Mouse (Mus musculus) urinary bladder, postnatal 10 days (tissue): ENCODE data around the gene Gabrd.
"Not testable (repeated sequence)": the region's sequence is repeated elsewhere in the genome, so short reads cannot be mapped to it uniquely, and the experiment has no call there.

Experiments
- DNase-seq: peaks from one replicate; pipeline ENCODE4 v3.0.0; 2022; ENCODE audit warnings: low spot score

Gene Gabrd

DNA sequence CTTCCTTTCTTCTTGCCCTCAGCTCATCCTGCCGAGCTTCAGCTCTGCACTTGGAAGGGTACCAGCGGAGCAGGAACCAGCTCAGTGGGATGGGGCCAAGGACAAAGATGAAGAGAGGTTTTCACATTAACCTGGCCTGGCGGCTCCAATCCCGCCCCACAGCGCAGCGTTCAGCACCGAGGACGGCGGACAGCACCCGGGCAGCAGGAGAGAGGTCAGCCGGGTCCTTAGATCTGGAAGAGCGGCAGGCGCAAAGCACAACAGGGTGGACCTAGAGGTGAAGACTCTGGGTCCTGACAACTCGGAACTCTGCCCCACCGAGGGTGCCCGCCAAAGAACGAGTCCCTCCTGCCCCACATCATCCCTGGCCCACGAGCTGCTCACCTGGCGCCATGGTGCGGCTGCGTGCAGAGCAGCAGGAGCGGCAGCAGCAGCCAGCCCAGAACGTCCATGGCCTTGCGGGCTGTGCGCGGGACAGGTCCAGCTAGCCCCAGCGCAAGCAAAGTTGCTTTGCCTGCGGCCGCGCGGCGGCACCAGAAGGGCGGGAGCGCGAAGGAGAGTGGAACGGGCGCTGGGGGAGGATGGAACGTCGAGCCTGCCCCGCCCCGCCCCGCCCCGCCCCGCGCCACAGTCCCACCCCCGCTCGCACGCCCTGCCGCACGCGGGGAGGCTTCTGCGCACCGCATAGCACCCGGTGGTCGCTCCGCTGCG lies at the start of gene Gabrd:
Gene Gabrd (minus strand): TSS at position 602 of the 711 bp plus-strand sequence.
- peak; percentile 16 for DNase-seq

DNA sequence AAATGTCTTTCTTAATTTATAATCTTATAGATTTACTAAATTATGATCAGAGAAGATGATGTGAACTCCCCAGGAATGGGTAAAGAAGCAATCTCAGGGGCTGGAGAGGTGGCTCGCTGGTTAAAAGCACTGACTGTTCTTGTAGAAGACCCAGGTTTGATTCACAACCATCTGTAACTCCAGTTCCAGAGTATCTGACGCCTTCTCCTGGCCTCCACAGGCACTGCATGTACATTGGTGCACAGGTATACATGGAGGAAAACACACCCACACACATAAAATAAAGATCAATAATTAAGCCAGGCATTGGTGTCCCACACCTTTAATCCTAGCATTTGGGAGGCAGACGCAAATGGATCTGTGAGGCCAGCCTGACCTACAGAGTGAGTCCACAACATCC lies 44.9 kb upstream of the Gabrd start:
- DNase-seq = no peak

DNA sequence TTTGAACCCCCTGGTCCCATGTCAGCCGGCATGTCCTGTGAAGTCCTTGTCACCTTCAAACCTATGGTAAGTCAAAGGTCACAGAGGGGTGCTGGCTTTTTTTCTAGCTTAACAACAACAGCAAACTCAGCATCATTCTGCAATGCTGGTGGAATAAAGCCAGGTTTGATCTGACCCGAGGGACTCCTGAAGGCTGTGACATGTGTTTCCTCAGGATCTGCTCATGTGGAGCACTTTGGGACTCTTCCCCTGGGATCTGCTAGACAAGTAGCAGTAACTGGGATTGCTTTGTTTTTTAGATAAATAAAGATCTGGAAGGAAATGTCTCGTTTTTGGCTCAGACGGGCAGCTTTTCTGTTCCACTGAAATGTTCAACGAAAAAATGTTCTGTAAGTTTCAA lies 36.1 kb upstream of the Gabrd start:
- no peak for DNase-seq

DNA sequence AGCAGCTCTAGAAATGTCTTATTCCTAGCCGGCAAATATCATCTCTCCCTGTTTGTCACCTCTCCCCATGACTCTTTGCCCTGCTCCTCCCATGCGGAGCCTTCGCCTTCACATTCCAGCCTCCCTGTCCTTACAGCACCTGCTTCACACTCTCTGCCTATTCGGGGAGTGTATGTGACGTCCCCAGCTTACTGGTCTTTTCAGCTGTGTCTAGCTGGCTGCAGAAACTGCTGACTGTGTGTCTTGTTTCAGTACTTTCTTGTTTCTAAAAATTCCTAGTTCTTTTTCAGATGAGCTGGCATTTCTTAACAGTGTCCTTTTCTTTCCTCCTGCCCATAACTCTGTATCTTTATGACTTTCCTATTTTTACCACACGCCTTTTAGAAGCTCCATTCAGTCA lies 34.4 kb upstream of the Gabrd start:
- DNase-seq = no peak

DNA sequence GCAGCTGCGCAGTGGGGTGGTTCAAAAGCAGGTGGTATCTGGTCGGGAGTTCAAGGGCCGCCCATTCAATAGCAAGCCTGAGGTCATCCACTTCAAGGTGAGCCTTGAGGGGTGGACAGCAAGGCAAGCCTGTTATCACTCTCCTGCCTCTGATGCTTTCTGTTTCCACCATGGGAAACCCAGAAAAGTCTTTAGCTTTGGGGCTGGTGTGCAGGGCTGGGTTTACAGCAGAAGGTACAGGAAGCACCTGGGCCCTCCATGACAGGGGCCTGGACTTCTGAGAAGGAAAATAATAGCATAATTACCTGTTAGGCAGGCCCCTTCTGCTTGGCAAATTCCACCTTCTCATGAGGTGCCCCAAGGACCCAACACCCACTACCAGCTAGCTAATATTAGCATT lies 31.3 kb upstream of the Gabrd start:
- DNase-seq = no peak

DNA sequence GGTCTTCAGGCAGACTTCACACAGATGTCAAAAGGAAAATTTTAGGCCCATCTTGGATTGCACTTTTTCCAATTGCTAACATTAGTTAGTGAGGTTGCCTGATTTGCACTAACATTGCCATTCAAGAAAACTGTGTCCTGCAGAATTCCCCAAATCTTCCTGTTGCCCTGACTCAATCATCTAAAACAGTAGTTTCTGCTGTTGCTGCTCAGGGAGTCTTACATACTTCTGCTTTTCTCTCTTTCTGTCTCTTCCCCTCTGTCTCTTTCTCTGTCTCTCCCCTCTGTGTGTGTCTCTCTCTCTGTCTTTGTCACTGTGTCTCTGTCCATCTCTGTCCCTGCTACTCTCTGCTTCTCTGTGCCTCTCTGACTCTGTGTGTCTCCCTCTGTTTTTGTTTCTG lies 30.5 kb upstream of the Gabrd start:
- DNase-seq = no peak

DNA sequence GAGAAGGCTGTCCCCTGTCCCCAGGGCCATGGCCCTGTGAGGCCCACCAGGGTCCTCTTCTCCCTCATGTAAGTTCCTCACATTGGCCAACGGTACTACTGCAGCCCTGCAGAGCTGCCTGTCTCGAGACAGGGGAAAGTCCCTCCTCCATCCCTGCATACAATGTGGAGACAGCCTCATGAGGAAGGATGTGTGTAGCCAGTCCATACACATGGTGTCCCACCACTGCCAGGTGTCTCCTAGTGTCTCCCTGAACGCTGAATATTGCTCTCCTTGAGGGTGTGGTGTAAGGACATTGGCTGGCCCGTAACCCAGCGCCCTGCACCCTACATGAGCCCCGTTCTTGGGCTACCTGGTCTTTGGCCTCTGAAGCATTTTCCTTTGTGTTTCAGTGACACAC lies 28.4 kb upstream of the Gabrd start:
- no peak for DNase-seq

DNA sequence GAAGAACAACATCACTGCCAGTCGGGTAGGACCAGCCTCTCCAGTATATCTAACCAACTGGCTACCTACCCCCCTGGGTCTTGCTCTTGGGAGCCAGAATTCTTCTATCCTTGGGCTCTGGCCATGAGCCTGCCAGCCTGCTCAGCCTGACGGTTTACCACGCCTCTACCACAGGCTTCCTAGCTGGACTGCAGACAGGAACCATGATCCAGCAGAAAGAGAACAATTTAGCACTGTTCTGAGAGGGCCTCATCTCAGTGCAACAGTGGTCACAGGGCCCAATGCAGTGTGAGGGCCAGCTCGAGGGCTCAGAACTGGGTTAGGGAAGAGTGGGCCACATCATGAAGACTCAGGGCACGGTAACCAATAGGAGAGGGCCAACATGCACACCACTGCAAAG lies 26.1 kb upstream of the Gabrd start:
- no peak for DNase-seq

DNA sequence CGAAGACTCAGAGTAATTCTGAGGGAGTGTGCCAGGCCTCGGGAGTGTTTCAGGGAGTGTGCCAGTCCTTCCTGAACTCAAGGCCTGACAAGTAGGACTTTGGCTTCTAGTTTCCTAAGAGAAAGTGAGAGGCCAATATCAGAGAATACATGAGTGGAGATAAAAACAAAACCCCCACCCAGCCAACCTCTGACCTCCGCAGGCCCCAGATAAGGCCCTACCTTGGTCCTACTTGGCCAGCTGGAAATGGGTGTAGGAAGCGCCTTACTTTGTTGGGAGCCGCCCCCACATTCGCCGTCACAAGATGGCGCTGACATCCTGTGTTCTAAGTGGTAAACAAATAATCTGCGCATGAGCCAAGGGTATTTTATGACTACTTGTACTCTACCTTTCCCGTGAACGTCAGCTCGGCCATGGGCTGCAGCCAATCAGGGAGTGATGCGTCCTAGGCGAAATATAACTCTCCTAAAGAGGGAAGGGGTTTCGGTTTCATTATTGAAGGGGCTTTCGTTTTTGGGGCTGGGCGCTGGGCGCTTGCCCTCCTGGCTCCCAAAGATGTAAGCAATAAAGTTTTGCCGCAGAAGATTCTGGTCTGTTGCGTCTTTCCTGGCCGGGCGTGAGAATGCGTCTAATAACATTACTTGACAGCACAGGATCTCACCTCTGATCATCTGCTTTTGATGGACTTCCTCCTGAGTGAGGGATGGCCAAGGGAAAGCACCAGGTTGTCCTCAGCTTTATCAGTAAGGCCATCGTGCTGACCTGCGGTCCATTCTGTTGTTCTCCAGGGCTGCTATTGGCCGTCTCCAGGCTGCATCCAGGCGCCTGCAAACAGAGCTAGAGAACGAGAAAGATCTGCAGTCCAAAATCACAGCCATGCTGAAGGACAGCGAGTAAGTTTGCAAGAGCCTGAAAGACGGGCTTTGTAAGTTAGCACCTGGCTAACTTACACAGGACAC lies 23.8 kb upstream of the Gabrd start:
- DNase-seq = not testable (repeated sequence)

DNA sequence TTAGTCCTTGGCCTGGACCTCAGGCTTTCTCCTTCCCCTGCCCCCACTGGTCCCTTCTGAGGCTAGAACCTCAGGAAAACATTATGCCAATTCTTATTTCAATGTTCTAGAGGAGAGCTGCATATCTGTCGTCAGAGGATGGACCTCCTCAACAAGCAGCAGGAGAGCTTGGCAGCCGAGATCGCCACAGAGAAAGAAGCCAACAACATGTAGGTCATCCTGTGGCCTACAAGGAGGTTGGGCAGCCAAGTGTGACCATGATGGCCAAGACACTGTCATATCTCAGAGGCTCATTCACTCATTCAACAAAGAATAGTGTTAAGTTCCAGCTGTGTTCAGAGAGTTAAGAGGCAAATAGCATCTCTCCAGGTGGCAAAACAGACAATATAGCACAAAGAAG lies 22.2 kb upstream of the Gabrd start:
- no peak for DNase-seq

DNA sequence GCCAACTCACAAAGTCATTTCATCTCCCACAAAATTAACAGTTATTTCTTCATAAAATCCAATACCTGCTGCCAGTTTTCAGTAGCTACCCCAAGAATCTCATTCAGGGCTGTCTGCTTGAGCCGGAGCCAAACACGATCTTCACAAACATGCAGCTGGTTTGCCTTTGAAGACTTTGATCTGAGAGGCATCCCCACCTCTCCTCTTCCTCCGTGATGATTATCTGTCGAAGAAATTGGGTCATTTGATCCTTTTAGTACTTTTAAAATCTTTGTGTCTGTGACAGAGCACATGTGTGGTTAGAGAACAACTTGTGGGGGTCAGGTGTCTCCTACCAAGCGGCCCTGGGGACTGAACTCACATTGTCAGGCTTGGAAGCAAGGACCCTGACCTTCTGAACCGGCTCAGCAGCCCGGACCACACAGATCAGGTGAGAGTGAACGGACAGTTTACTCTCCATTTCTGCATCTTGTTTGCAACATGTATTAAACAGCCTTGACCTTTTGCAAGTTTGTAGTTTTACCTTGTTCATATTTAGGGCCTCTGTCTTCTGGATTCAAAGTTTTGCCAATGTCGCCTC lies 16.8 kb upstream of the Gabrd start:
- DNase-seq = no peak

DNA sequence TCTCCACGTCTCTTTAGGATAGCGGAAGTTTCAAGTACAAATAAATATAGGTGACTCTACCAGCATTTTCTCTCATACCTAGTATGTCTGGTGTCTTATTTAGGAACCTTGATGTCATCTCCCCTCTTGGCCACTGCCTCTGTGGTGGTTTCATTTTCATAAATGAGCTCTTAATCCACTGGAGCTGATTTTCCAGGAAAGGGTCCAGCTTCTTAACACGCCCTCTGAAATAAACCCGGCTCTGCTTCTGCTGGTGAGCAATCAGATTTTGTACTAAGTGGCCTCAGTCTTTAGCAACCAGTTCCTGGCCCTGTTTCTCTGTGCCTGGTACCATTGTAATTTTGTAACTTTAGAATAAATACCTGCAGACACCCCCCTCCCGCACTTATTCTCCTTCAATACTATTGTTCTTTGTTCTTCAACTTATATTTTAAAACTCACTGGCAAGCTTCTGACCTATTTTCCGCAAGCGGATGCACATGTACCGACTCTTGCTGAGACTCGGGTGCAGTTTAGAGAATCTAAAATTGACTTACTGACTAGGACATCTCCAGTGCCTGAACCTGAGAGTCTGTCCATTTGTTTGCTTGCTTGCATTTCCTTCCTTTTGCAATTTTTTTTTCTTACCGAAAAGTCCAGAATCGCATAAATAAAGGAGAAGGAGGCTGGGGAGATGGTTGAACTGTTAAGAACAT lies 15.9 kb upstream of the Gabrd start:
- no peak for DNase-seq

DNA sequence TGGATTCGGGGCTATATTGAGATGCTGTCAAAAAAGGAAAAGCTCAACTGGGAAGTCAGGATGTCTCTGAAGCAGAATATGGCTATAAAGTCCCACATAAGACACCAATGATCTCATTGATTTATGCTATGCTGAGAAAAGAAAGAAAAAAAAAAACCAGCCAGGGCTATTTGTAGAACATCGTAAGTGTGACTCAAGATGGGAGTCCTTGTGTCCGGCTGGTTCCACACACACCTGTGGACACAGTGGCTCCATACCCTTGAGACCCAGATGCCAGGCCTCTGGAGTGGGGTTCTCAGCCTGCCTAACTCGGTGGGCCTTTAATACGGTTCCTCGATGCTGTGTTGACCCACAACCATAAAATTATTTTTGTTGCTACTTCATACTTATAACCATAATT lies 14.2 kb upstream of the Gabrd start:
- no peak for DNase-seq

DNA sequence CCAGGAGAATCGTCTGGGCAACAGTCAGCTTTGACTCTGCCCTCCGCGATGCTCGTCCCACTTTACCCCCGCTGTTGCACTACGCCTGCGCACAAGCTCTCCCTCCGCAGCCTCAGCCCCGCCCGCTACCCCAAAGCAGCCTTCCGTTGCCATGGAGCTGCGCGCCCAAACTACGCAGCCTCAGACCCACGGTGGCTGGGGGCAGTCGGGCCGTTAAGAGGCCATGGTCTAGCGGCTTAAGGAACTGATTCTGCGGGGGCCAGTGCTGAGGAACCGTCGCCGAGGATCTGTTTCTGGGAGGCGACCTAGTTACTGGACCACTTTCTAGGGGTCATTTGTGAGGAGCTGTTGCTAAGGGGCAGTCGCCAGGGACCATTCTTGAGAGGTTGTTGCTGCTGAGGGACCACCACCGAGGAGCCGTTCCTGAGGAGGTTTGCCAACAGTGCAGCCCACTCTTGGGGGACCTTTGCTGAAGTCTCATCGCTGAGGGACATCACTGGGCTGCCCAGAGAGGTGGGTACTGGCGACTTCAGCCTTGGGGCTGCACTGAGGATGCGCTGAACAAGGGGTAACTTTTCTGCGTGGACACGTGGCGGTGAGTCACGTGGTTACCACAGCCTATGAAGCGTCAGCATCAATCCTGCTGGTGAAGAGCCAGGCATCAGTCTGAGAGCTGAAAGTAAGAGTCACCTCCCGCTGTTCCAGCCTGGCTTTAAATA lies 11.3 kb upstream of the Gabrd start, which contains the start of gene Cfap74:
Gene Cfap74 (plus strand): TSS at position 133 of the 719 bp plus-strand sequence.
- no peak for DNase-seq

DNA sequence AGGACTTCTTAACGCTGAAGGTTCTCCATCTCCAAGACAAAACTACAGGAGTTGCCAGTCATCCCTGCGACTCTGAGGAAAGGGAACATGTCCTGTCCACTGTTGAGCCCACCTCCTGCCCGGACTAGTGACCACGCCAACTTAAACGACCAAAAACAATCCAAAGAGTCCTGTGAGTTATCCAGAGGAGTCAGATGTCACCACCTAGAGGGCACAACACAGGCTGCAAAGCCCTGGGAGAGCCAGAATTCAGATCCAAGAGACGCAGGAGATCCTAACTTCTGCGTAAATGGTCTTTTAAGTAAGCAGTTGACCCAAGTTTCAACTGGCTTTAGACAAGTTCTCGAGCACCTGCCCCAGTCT lies 10.8 kb upstream of the Gabrd start:
- DNase-seq = no peak

DNA sequence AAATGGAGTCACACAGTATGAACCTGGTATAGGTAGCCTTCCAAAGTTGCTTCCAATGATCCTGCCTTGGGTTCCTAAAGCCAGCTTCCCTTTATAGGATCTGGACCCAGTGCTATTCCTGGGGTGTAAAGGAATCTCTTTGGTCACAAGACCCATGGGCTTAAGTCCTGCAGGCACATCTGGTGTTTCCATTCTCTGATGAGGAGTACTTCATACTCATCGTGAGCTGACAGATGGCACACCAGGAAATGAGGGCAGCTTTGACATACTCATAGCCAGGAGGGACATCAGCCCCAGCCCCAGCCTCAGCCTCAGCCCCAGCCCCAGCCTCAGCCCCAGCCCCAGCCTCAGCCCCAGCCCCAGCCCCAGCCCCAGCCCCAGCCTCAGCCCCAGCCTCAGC lies 4.6 kb upstream of the Gabrd start:
- no peak for DNase-seq

DNA sequence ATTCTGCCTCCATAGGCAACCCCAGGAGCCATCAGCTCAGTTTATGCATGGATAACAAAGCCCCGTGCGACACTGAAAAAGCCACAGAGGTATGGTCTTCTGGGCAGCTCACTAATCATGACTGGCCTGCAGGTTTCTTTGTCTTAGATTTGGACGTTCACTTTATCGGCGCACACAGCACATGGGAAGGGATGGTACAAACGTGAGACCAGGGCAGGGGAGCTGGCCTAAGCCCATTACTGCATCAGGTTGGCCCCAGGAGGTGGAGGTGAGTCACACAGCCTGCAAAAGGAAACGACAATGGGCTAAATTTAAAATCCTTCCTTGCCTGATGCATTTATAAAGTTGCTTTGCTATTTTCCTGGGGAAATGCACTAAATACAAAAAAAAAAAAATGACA lies 3.2 kb upstream of the Gabrd start:
- no peak for DNase-seq

DNA sequence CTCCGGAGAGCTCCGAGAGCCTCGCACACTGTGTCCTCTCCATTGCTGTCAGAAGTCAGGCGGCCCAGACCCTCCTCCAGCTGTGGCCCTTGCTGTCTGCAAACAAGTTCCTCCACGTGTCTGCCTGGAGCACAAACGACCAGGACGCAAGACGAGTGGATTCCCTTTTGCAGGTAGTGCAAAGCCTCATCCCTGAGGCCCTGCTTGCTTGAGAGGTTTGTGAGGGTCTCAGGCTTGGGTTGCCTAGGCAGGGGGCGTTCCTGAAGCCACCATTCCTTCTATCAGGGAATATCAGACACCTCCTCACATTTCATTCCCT lies 269 bp upstream of the Gabrd start:
- DNase-seq = no peak

DNA sequence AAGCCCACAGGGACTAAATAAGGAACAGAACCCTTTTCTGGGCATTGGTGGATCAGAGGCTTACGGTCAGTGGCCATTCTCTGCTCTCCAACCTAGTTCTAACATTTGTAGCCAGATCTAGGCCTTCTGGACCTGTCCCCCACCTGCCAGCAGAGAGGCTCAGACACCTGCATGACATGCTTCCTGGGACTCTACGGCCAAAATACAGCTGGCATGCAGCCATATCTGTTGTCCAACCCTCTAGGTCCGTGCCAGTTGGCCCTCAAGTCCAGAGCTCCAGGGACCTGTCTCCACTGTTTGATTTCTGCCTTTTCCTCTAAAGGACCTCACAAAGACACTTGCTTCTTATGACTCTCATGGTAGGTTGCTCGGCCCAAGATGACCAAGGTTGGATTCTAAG lies 1.2 kb downstream of the Gabrd start:
- DNase-seq = no peak

DNA sequence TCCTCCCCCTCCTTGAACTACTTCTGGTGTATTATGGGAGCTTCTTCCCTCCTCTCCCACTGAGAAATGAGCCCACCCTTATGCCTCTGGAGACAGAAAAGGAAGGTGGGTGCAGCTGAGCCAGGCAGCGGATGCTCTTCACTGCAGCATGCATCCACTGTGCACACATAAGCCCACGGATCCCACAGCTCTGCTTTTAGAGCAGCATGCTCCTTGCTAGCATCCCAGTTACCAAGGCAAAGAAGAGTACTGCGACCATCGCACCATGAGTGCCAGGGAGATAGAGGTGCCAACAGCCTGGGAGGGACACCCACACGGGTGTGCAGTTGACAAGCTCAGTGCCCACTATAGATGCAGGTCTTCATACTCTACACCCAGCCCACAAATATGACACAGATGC lies 2.4 kb downstream of the Gabrd start:
- DNase-seq = no peak

DNA sequence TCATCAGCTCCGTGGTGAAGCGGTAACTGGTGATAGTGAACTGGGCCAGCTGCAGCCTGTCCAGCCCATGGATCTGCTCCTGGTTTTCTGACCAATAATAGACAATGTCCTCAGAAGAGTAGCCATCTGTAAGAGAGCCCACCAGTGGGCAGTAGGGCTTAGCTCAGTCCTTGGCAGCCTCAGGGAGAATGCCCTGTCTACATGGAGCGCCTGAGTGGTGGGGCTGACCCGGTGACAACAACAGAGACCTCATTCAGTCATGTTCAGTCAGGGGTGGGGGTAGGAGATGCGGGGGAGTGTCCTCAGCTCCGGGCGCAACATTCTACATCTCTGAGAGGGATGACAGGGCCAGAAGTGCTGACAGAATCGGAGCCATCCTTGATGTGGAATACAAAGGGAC lies 10.7 kb downstream of the Gabrd start:
- DNase-seq = no peak

DNA sequence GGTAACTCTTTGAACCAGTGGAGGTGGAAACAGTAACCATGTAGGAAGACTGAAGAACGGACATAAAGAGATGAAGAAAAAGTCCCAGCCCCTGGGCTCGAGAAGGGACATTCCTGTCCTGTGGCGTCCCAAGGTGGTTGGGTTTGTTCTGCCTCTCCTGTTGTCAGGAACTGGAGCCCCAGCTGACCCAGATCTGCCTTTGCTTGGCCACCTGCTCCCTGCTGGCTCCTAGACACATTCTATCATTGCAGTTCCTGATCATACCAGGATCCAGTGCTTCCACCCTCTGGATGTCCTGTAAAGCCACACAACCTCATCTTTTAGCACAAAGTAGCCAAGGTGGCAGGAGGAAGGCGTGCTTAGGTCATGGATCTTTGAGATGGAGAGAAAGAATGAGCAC lies 14.6 kb downstream of the Gabrd start:
- no peak for DNase-seq
